Mouse (Mus musculus) liver, postnatal 0 days (tissue): ENCODE measurements around the gene Zfp13. TPM values are rescaled to one million over a fixed set of nuclear protein-coding genes. Genes with fewer than 3 reads are reported as not detected.

Experiments used
- ATAC-seq: fragments of 200-750 bp; cut with Nextera tagmentation; 2 replicates; pipeline ENCODE4 v1.8.0; 2017; ENCODE audit warnings: mild to moderate bottlenecking, moderate library complexity
- DNase-seq: peaks from one replicate; pipeline ENCODE4 v3.0.0-alpha.2; 2016
- H3K27ac ChIP-seq: fragments of 300-500 bp; sonication (generic); 2 replicates; pipeline ENCODE4 v1.5.1; 2014; ENCODE audit warnings: antibody characterized with exemption, moderate library complexity, mild to moderate bottlenecking, low read depth
- H3K27me3 ChIP-seq: fragments of 300-500 bp; sonication (generic); 2 replicates; pipeline ENCODE4 v1.6.1; 2014; ENCODE audit warnings: low read length, control low read depth, mixed read lengths; ENCODE audit not compliant: insufficient read depth
- H3K36me3 ChIP-seq: fragments of 300-500 bp; sonication (generic); replicated peaks from 2 replicates; pipeline ENCODE4 v1.6.1; 2014; ENCODE audit warnings: mild to moderate bottlenecking, control low read depth, low read length, moderate library complexity, mixed read lengths; ENCODE audit not compliant: insufficient read depth
- H3K4me1 ChIP-seq: fragments of 300-500 bp; sonication (generic); 2 replicates; pipeline ENCODE4 v1.6.1; 2014; ENCODE audit warnings: antibody characterized with exemption, mild to moderate bottlenecking, control low read depth; ENCODE audit not compliant: insufficient read depth
- H3K4me2 ChIP-seq: fragments of 300-500 bp; sonication (generic); 2 replicates; pipeline ENCODE4 v1.6.1; 2014; ENCODE audit warnings: low read depth, mild to moderate bottlenecking, low read length, moderate library complexity, mixed read lengths
- H3K4me3 ChIP-seq: fragments of 300-500 bp; sonication (generic); 2 replicates; pipeline ENCODE4 v1.5.1; 2014; ENCODE audit warnings: low read depth, low read length
- H3K9ac ChIP-seq: fragments of 300-500 bp; sonication (generic); replicated peaks from 2 replicates; pipeline ENCODE4 v1.6.1; 2014; ENCODE audit warnings: mild to moderate bottlenecking, moderate library complexity
- H3K9me3 ChIP-seq: fragments of 300-500 bp; sonication (generic); 2 replicates; pipeline ENCODE4 v1.6.1; 2016; ENCODE audit warnings: mild to moderate bottlenecking, control low read depth, low read length, mixed read lengths
- CTCF ChIP-seq: sonication (generic); IDR thresholded peaks from 2 replicates; pipeline ENCODE4 v1.5.1; 2016; ENCODE audit warnings: antibody characterized with exemption, low read depth
- EP300 ChIP-seq: IDR thresholded peaks from 2 replicates; pipeline ENCODE4 v1.6.1; 2016; ENCODE audit warnings: antibody characterized with exemption, low read depth, mild to moderate bottlenecking
- WGBS: fragments of 180-500 bp; shearing (Covaris S2); extraction: QIAGEN DNeasy Blood & Tissue Kit; methylation state at CpG from one replicate; pipeline ENCODE4 v1.1.7; 2014; ENCODE audit not compliant: insufficient replicate concordance; 5-methylcytosine and 5-hydroxymethylcytosine counted together
- polyA plus RNA-seq: library from polyadenylated mRNA; unstranded; fragments of >200 nt; fragmentation: Nextera tagmentation; extraction: Ambion mirVana; gene quantifications from 2 replicates; pipeline ENCODE4 v1.2.1, GENCODE M21; 2015

Zfp13 gene
- polyA plus RNA-seq, 1 experiment from 2014 or later: 1.4 TPM

GRCm38 (mm10) chr17:23551963-23552362 is 47.3 kb downstream of the Zfp13 start:
- no peaks in the 10 kb centered on the region for H3K27me3 ChIP-seq
- H3K36me3 ChIP-seq: peaks cover 12% of the 10 kb centered on the region
- H3K4me1 ChIP-seq: peaks cover 39% of the 10 kb centered on the region
- H3K4me2 ChIP-seq: no peak overlapping the region
- 49% methylated on average over 5 of the region's 5 CpGs for WGBS
- H3K9me3 ChIP-seq: no peaks in the 10 kb centered on the region
- H3K27ac ChIP-seq: peak overlapping the region; percentile 93
- no peak overlapping the region for H3K9ac ChIP-seq
- no peak overlapping the region for H3K4me3 ChIP-seq
- TF ChIP-seq CTCF (no peak), EP300 (peak; percentile 75)
- ATAC-seq: peak; percentile 79
- DNase-seq: peak; percentile 74

- ATAC-seq (peak; percentile 18), DNase-seq (no peak)
- Histone ChIP-seq H3K27ac (peak overlapping the region; percentile 93), H3K4me1 (peaks cover 39% of the 10 kb centered on the region), H3K9ac (peak overlapping the region; percentile 74), H3K9me3 (no peaks in the 10 kb centered on the region), H3K27me3 (no peaks in the 10 kb centered on the region), H3K36me3 (peaks cover 6% of the 10 kb centered on the region; the same call in 1 of the 2 replicates), H3K4me3 (peak overlapping the region; percentile 59), H3K4me2 (peak overlapping the region; percentile 83)
- TF ChIP-seq CTCF (0 out of 2 replicates have a peak, but pooled peaks have one; percentile 8), EP300 (no peak)
Observed at GRCm38 (mm10) chr17:23551416-23551815, 47.9 kb downstream of the Zfp13 start.

GRCm38 (mm10) chr17:23550856-23551255 is 48.4 kb downstream of the Zfp13 start:
- Histone ChIP-seq H3K9me3 (no peaks in the 10 kb centered on the region), H3K27ac (peak overlapping the region; percentile 93), H3K4me3 (peak overlapping the region; percentile 59), H3K4me1 (peaks cover 39% of the 10 kb centered on the region), H3K4me2 (peak overlapping the region; percentile 83), H3K9ac (peak overlapping the region; percentile 74), H3K36me3 (0 out of 2 replicates have a peak, but pooled peaks cover under 1% of the 10 kb centered on the region), H3K27me3 (no peaks in the 10 kb centered on the region)
- DNase-seq (peak; percentile 50), ATAC-seq (no peak)
- WGBS: under 1% methylated on average over 15 of the region's 15 CpGs
- no peak for TF ChIP-seq EP300
- no peak for TF ChIP-seq CTCF

DNA sequence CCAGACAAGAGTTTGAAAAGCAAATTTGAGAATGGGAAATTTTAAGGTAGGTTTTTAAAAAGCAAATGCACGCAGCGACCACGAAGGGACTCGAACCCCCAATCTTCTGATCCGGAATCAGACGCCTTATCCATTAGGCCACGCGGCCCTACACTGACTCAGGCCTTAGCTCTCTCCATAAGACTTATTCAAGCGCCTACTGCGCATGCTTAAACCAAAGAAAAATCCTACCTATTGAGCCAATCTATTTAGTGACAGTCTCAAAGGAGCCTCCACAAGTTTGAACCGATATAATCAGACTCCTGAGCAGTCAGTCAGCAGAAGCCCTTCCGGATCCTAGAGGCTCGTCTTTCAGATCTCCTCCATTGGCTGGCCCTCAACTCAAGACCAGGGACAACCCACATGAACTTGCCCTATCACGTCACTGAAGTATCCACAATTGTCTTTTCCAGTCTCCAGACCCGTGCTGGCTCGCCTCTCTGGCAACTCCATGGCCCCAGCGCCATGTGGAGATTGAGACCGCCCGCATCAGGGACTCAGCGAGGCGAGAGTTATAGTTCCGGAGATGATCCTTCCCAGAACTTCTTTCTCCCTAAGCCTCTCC is 49.0 kb downstream of the Zfp13 start:
- WGBS: under 1% methylated on average over 22 of the region's 22 CpGs
- peak overlapping the region; percentile 59 for H3K4me3 ChIP-seq
- no peaks in the 10 kb centered on the region for H3K9me3 ChIP-seq
- H3K9ac ChIP-seq: peak overlapping the region; percentile 74
- peak; percentile 44; the same call in 1 of the 2 replicates for TF ChIP-seq EP300
- TF ChIP-seq CTCF: no peak
- H3K27me3 ChIP-seq: no peaks in the 10 kb centered on the region
- H3K4me2 ChIP-seq: peak overlapping the region; percentile 83
- ATAC-seq (peak; percentile 44), DNase-seq (peak; percentile 91)
- H3K36me3 ChIP-seq: no peaks in the 10 kb centered on the region
- H3K27ac ChIP-seq: peak overlapping the region; percentile 93
- H3K4me1 ChIP-seq: peaks cover 38% of the 10 kb centered on the region

GRCm38 (mm10) chr17:23549441-23549840 is 49.8 kb downstream of the Zfp13 start:
- no peak for ATAC-seq
- TF ChIP-seq EP300: no peak
- no peak for TF ChIP-seq CTCF
- H3K4me2 ChIP-seq: peak overlapping the region; percentile 83
- H3K9me3 ChIP-seq: no peaks in the 10 kb centered on the region
- peaks cover 35% of the 10 kb centered on the region for H3K4me1 ChIP-seq
- DNase-seq: no peak
- no peaks in the 10 kb centered on the region for H3K27me3 ChIP-seq
- 6% methylated on average over 9 of the region's 9 CpGs for WGBS
- peak overlapping the region; percentile 21 for H3K9ac ChIP-seq
- peak overlapping the region; percentile 44; the same call in 1 of the 2 replicates for H3K27ac ChIP-seq
- H3K4me3 ChIP-seq: peak overlapping the region; percentile 59
- no peaks in the 10 kb centered on the region for H3K36me3 ChIP-seq

- H3K9me3 ChIP-seq: no peaks in the 10 kb centered on the region
- H3K27ac ChIP-seq: 0 out of 2 replicates have a peak overlapping the region, but pooled peaks have one; percentile 44
- peaks cover 27% of the 10 kb centered on the region for H3K4me1 ChIP-seq
- ATAC-seq: no peak
- H3K4me2 ChIP-seq: peak overlapping the region; percentile 83
- TF ChIP-seq EP300: no peak
- TF ChIP-seq CTCF: no peak
- H3K36me3 ChIP-seq: no peaks in the 10 kb centered on the region
- DNase-seq: peak; percentile 88
- WGBS: under 1% methylated on average over 15 of the region's 15 CpGs
- H3K9ac ChIP-seq: peak overlapping the region; percentile 31; the same call in 1 of the 2 replicates
- peak overlapping the region; percentile 59 for H3K4me3 ChIP-seq
- H3K27me3 ChIP-seq: no peaks in the 10 kb centered on the region
Observed at GRCm38 (mm10) chr17:23548615-23549014, 50.7 kb downstream of the Zfp13 start.
